Mouse (Mus musculus) hindbrain, embryonic 13.5 days (tissue): Measurements from ENCODE around the gene Chmp6. TPM values are rescaled to one million over a fixed set of nuclear protein-coding genes. Genes with fewer than 3 reads are reported as not detected.

Source experiments
- ATAC-seq: fragments of 200-750 bp; cut with Nextera tagmentation; 2 replicates; pipeline ENCODE4 v1.8.0; 2017; ENCODE audit warnings: moderate TSS enrichment; ENCODE audit not compliant: low FRiP score
- H3K27ac ChIP-seq: fragments of 300-500 bp; sonication (generic); 2 replicates; pipeline ENCODE4 v1.5.1; 2015; ENCODE audit warnings: inconsistent platforms, mild to moderate bottlenecking, moderate library complexity
- H3K27me3 ChIP-seq: fragments of 300-500 bp; sonication (generic); 2 replicates; pipeline ENCODE4 v1.6.1; 2015; ENCODE audit warnings: mild to moderate bottlenecking, inconsistent platforms
- H3K36me3 ChIP-seq: fragments of 300-500 bp; sonication (generic); 2 replicates; pipeline ENCODE4 v1.6.1; 2015; ENCODE audit warnings: mild to moderate bottlenecking, inconsistent platforms
- H3K4me1 ChIP-seq: fragments of 300-500 bp; sonication (generic); replicated peaks from 2 replicates; pipeline ENCODE4 v1.6.1; 2015; ENCODE audit warnings: inconsistent platforms
- H3K4me2 ChIP-seq: fragments of 300-500 bp; sonication (generic); 2 replicates; pipeline ENCODE4 v1.6.1; 2015; ENCODE audit warnings: inconsistent platforms, mild to moderate bottlenecking, moderate library complexity
- H3K4me3 ChIP-seq: fragments of 300-500 bp; sonication (generic); 2 replicates; pipeline ENCODE4 v1.5.1; 2015; ENCODE audit warnings: mild to moderate bottlenecking, inconsistent platforms
- H3K9ac ChIP-seq: fragments of 300-500 bp; sonication (generic); 2 replicates; pipeline ENCODE4 v1.6.1; 2015; ENCODE audit warnings: mild to moderate bottlenecking, inconsistent platforms
- H3K9me3 ChIP-seq: fragments of 300-500 bp; sonication (generic); 2 replicates; pipeline ENCODE4 v1.6.1; 2016; ENCODE audit warnings: inconsistent platforms
- WGBS: fragments of 180-500 bp; shearing (Covaris S2); methylation state at CpG from one replicate; pipeline ENCODE4 v1.1.7; 2015; 5-methylcytosine and 5-hydroxymethylcytosine counted together
- polyA plus RNA-seq: library from polyadenylated mRNA; unstranded; fragments of >200 nt; fragmentation: Nextera tagmentation; extraction: Ambion mirVana; gene quantifications from 2 replicates; pipeline ENCODE4 v1.2.1, GENCODE M21; 2015

Chmp6 gene
- polyA plus RNA-seq: 100 and 103 TPM in 2 replicates

GRCm38 (mm10) chr11:119913291-119913934 lies at the start of gene Chmp6:
Gene Chmp6 (plus strand): TSS chr11:119913441.
- H3K9me3 ChIP-seq: no peaks in the 10 kb centered on the region
- ATAC-seq: peak; percentile 71

GRCm38 (mm10) chr11:119866837-119867236 lies 46.4 kb upstream of the Chmp6 start:
- Histone ChIP-seq H3K9ac (no peak overlapping the region), H3K36me3 (peaks cover 30% of the 10 kb centered on the region), H3K4me3 (no peak overlapping the region), H3K9me3 (no peaks in the 10 kb centered on the region), H3K27me3 (no peaks in the 10 kb centered on the region), H3K4me2 (no peak overlapping the region), H3K4me1 (peaks cover 7% of the 10 kb centered on the region), H3K27ac (no peak overlapping the region)
- 83% methylated on average over 6 of the region's 6 CpGs for WGBS
- no peak for ATAC-seq

More at GRCm38 (mm10) chr11:119913291-119913934, at the start of gene Chmp6:
- Histone ChIP-seq H3K4me1 (peaks cover 38% of the 10 kb centered on the region), H3K27ac (peak within 1 kb of the TSS; percentile 68), H3K4me2 (peak within 1 kb of the TSS; percentile 99), H3K9ac (peak within 1 kb of the TSS; percentile 95), H3K4me3 (peak within 1 kb of the TSS; percentile 75), H3K36me3 (peaks cover 29% of the 10 kb centered on the region), H3K27me3 (peaks cover 5% of the 10 kb centered on the region; the same call in 1 of the 2 replicates)
- WGBS: under 1% methylated on average over 48 of the region's 48 CpGs

- H3K27me3 ChIP-seq: no peaks in the 10 kb centered on the region
- H3K4me3 ChIP-seq: no peak overlapping the region
- peak overlapping the region; percentile 58; the same call in 1 of the 2 replicates for H3K27ac ChIP-seq
- H3K36me3 ChIP-seq: peaks cover 43% of the 10 kb centered on the region
- 87% methylated on average over 3 of the region's 3 CpGs for WGBS
- ATAC-seq: no peak
- no peaks in the 10 kb centered on the region; the same call in 1 of the 2 replicates for H3K4me1 ChIP-seq
- H3K9ac ChIP-seq: no peak overlapping the region
- H3K4me2 ChIP-seq: no peak overlapping the region
- H3K9me3 ChIP-seq: no peaks in the 10 kb centered on the region
These were observed 45.1 kb upstream of the Chmp6 start for GRCm38 (mm10) chr11:119868138-119868537.

GRCm38 (mm10) chr11:119868556-119868955 lies 44.7 kb upstream of the Chmp6 start:
- Histone ChIP-seq H3K27me3 (no peaks in the 10 kb centered on the region), H3K36me3 (peaks cover 47% of the 10 kb centered on the region), H3K9me3 (no peaks in the 10 kb centered on the region), H3K9ac (no peak overlapping the region), H3K4me3 (no peak overlapping the region), H3K27ac (no peak overlapping the region), H3K4me1 (no peaks in the 10 kb centered on the region), H3K4me2 (no peak overlapping the region)
- ATAC-seq: no peak
- 88% methylated on average over 4 of the region's 4 CpGs for WGBS

GRCm38 (mm10) chr11:119871141-119871540 lies 42.1 kb upstream of the Chmp6 start:
- H3K9ac ChIP-seq: no peak overlapping the region
- H3K27me3 ChIP-seq: no peaks in the 10 kb centered on the region
- no peaks in the 10 kb centered on the region for H3K4me1 ChIP-seq
- H3K27ac ChIP-seq: no peak overlapping the region
- no peak overlapping the region for H3K4me3 ChIP-seq
- 87% methylated on average over 7 of the region's 7 CpGs for WGBS
- H3K36me3 ChIP-seq: peaks cover 66% of the 10 kb centered on the region
- no peak overlapping the region for H3K4me2 ChIP-seq
- H3K9me3 ChIP-seq: no peaks in the 10 kb centered on the region
- no peak for ATAC-seq

GRCm38 (mm10) chr11:119873643-119874042 lies 39.6 kb upstream of the Chmp6 start:
- ATAC-seq: no peak
- H3K4me2 ChIP-seq: no peak overlapping the region
- WGBS: 98% methylated on average over 4 of the region's 4 CpGs
- no peaks in the 10 kb centered on the region; the same call in 1 of the 2 replicates for H3K4me1 ChIP-seq
- H3K9ac ChIP-seq: no peak overlapping the region
- no peaks in the 10 kb centered on the region for H3K27me3 ChIP-seq
- H3K9me3 ChIP-seq: no peaks in the 10 kb centered on the region
- peaks cover 82% of the 10 kb centered on the region for H3K36me3 ChIP-seq
- H3K4me3 ChIP-seq: no peak overlapping the region
- no peak overlapping the region for H3K27ac ChIP-seq

- peaks cover 89% of the 10 kb centered on the region for H3K36me3 ChIP-seq
- no peak for ATAC-seq
- 96% methylated on average over 1 of the region's 1 CpGs for WGBS
These were observed 38.4 kb upstream of the Chmp6 start for GRCm38 (mm10) chr11:119874841-119875240.

GRCm38 (mm10) chr11:119875685-119876084 lies 37.6 kb upstream of the Chmp6 start:
- no peak for ATAC-seq
- 87% methylated on average over 9 of the region's 9 CpGs for WGBS
- Histone ChIP-seq H3K4me1 (no peaks in the 10 kb centered on the region; the same call in 1 of the 2 replicates), H3K27me3 (no peaks in the 10 kb centered on the region), H3K27ac (no peak overlapping the region), H3K9ac (no peak overlapping the region), H3K9me3 (no peaks in the 10 kb centered on the region), H3K4me2 (no peak overlapping the region), H3K4me3 (no peak overlapping the region), H3K36me3 (peaks cover 91% of the 10 kb centered on the region)

More at GRCm38 (mm10) chr11:119874841-119875240, 38.4 kb upstream of the Chmp6 start:
- no peak overlapping the region for H3K27ac ChIP-seq
- H3K9ac ChIP-seq: no peak overlapping the region
- H3K4me1 ChIP-seq: no peaks in the 10 kb centered on the region; the same call in 1 of the 2 replicates
- H3K4me2 ChIP-seq: no peak overlapping the region
- no peaks in the 10 kb centered on the region for H3K27me3 ChIP-seq
- H3K9me3 ChIP-seq: no peaks in the 10 kb centered on the region
- H3K4me3 ChIP-seq: no peak overlapping the region

GRCm38 (mm10) chr11:119877124-119877523 lies 36.1 kb upstream of the Chmp6 start:
- no peak for ATAC-seq
- no peaks in the 10 kb centered on the region; the same call in 1 of the 2 replicates for H3K4me1 ChIP-seq
- H3K9ac ChIP-seq: no peak overlapping the region
- H3K36me3 ChIP-seq: peaks cover 82% of the 10 kb centered on the region
- H3K27ac ChIP-seq: no peak overlapping the region
- 91% methylated on average over 7 of the region's 7 CpGs for WGBS
- no peaks in the 10 kb centered on the region for H3K9me3 ChIP-seq
- H3K27me3 ChIP-seq: no peaks in the 10 kb centered on the region
- H3K4me3 ChIP-seq: no peak overlapping the region
- H3K4me2 ChIP-seq: no peak overlapping the region

- no peaks in the 10 kb centered on the region for H3K9me3 ChIP-seq
- 93% methylated on average over 5 of the region's 5 CpGs for WGBS
- ATAC-seq: no peak
- H3K27ac ChIP-seq: no peak overlapping the region
- no peak overlapping the region for H3K9ac ChIP-seq
- H3K36me3 ChIP-seq: peaks cover 60% of the 10 kb centered on the region
- no peak overlapping the region for H3K4me3 ChIP-seq
- no peaks in the 10 kb centered on the region for H3K27me3 ChIP-seq
- H3K4me1 ChIP-seq: no peaks in the 10 kb centered on the region; the same call in 1 of the 2 replicates
- no peak overlapping the region for H3K4me2 ChIP-seq
These were observed 33.7 kb upstream of the Chmp6 start for GRCm38 (mm10) chr11:119879573-119879972.

- Histone ChIP-seq H3K4me3 (no peak overlapping the region), H3K9me3 (no peaks in the 10 kb centered on the region), H3K9ac (no peak overlapping the region), H3K4me1 (no peaks in the 10 kb centered on the region), H3K27me3 (no peaks in the 10 kb centered on the region), H3K4me2 (no peak overlapping the region), H3K27ac (no peak overlapping the region), H3K36me3 (peaks cover 61% of the 10 kb centered on the region)
- 81% methylated on average over 2 of the region's 2 CpGs for WGBS
- no peak for ATAC-seq
These were observed 29.6 kb upstream of the Chmp6 start for GRCm38 (mm10) chr11:119883646-119884045.

- no peak for ATAC-seq
- H3K36me3 ChIP-seq: peaks cover 75% of the 10 kb centered on the region
- H3K4me3 ChIP-seq: no peak overlapping the region
- no peaks in the 10 kb centered on the region for H3K27me3 ChIP-seq
- peaks cover 24% of the 10 kb centered on the region for H3K4me1 ChIP-seq
- WGBS: 94% methylated on average over 3 of the region's 3 CpGs
- no peak overlapping the region for H3K27ac ChIP-seq
- no peak overlapping the region for H3K4me2 ChIP-seq
- no peak overlapping the region for H3K9ac ChIP-seq
- H3K9me3 ChIP-seq: no peaks in the 10 kb centered on the region
These were observed 23.3 kb upstream of the Chmp6 start for GRCm38 (mm10) chr11:119889966-119890365.
